Comparison of ENCODE assay signal across 17 mouse cellular contexts in genomic region chr11:105338596-105339390, GRCm38 (mm10). TPM values are rescaled to one million over a fixed set of nuclear protein-coding genes. Genes with fewer than 3 reads are reported as not detected.
A peak's percentile ranks its signal among the peaks of the same experiment; 100 is the strongest.
DNase-seq lines count a peak whose midpoint lies in the region; ATAC-seq and TF ChIP-seq lines count a peak whose summit lies in the region.
"Had no signal": no experiment of that assay in that cellular context is flagged by ENCODE, and none has a peak within 500 bp of the region (broad histone marks: within the 10 kb centered on the region; RNA-seq: fewer than 3 reads in every experiment).

No protein-coding gene starts in this region.

- H3K4me2 ChIP-seq in hindbrain, embryonic 14.5 days (replicated peaks), result no peak overlapping the region
- no peak overlapping the region for H3K4me2 ChIP-seq in hindbrain, embryonic 11.5 days (replicated peaks; ENCODE audit: low read depth, low read length)
- no peak overlapping the region for H3K4me2 ChIP-seq in midbrain, embryonic 13.5 days (replicated peaks)
- H3K4me2 ChIP-seq in midbrain, embryonic 16.5 days (ENCODE audit: low read length), result no peak overlapping the region
- H3K4me2 ChIP-seq in myocyte (ENCODE audit: low read depth), result no peak overlapping the region
- H3K4me2 ChIP-seq: embryonic facial prominence, embryonic 12.5 days; forebrain, embryonic 15.5 days; heart, embryonic 11.5 days; heart, embryonic 15.5 days had no signal

- no peaks in the 10 kb centered on the region for H3K27me3 ChIP-seq in hindbrain, embryonic 14.5 days (ENCODE audit: control insufficient read depth, insufficient read depth, low read length)
- no peaks in the 10 kb centered on the region for H3K27me3 ChIP-seq in hindbrain, embryonic 11.5 days (ENCODE audit: control insufficient read depth, insufficient read depth, low read length)
- H3K27me3 ChIP-seq in midbrain, embryonic 13.5 days, result no peaks in the 10 kb centered on the region
- H3K27me3 ChIP-seq in midbrain, embryonic 16.5 days (ENCODE audit: control insufficient read depth, insufficient read depth, low read depth, low read length), result no peaks in the 10 kb centered on the region
- H3K27me3 ChIP-seq in myocyte (ENCODE audit: control insufficient read depth, insufficient read depth, insufficient read length), result no peaks in the 10 kb centered on the region
- H3K27me3 ChIP-seq: embryonic facial prominence, embryonic 12.5 days; forebrain, embryonic 15.5 days; heart, embryonic 15.5 days had no signal

- no peak overlapping the region for H3K9ac ChIP-seq in hindbrain, embryonic 14.5 days
- no peak overlapping the region for H3K9ac ChIP-seq in hindbrain, embryonic 11.5 days (ENCODE audit: low read depth, low read length)
- H3K9ac ChIP-seq in midbrain, embryonic 13.5 days (replicated peaks), result peak overlapping the region; percentile 10; the same call in 1 of the 2 replicates
- H3K9ac ChIP-seq in midbrain, embryonic 16.5 days (ENCODE audit: low read depth, low read length), result no peak overlapping the region
- H3K9ac ChIP-seq: embryonic facial prominence, embryonic 12.5 days; forebrain, embryonic 15.5 days; heart, embryonic 15.5 days had no signal

- no peaks in the 10 kb centered on the region for H3K9me3 ChIP-seq in hindbrain, embryonic 14.5 days (ENCODE audit: control insufficient read depth, low read length)
- H3K9me3 ChIP-seq in hindbrain, embryonic 11.5 days (ENCODE audit: control insufficient read depth, low read length), result no peaks in the 10 kb centered on the region
- no peaks in the 10 kb centered on the region for H3K9me3 ChIP-seq in midbrain, embryonic 13.5 days
- no peaks in the 10 kb centered on the region for H3K9me3 ChIP-seq in midbrain, embryonic 16.5 days (replicated peaks; ENCODE audit: control insufficient read depth, low read length, poor library complexity, severe bottlenecking)
- H3K9me3 ChIP-seq: embryonic facial prominence, embryonic 12.5 days; forebrain, embryonic 15.5 days; heart, embryonic 15.5 days; hindbrain, embryonic 10.5 days had no signal

- WGBS in hindbrain, embryonic 14.5 days, result 74% methylated on average over 12 of the region's 12 CpGs
- WGBS in hindbrain, embryonic 11.5 days, result 75% methylated on average over 12 of the region's 12 CpGs
- WGBS in midbrain, embryonic 13.5 days, result 83% methylated on average over 12 of the region's 12 CpGs
- 75% methylated on average over 12 of the region's 12 CpGs for WGBS in midbrain, embryonic 16.5 days

- H3K27ac ChIP-seq in hindbrain, embryonic 14.5 days, result no peak overlapping the region
- no peak overlapping the region for H3K27ac ChIP-seq in hindbrain, embryonic 11.5 days (ENCODE audit: low read depth, low read length)
- no peak overlapping the region for H3K27ac ChIP-seq in midbrain, embryonic 13.5 days
- H3K27ac ChIP-seq in midbrain, embryonic 16.5 days (ENCODE audit: low read length), result no peak overlapping the region
- H3K27ac ChIP-seq: embryonic facial prominence, embryonic 12.5 days; forebrain, embryonic 15.5 days; heart, adult 2 months; heart, embryonic 15.5 days; hindbrain, embryonic 10.5 days had no signal

- H3K4me1 ChIP-seq in hindbrain, embryonic 14.5 days (replicated peaks; ENCODE audit: control insufficient read depth, insufficient read depth, low read length), result peaks cover 4% of the 10 kb centered on the region; the same call in 1 of the 2 replicates
- no peaks in the 10 kb centered on the region for H3K4me1 ChIP-seq in hindbrain, embryonic 11.5 days (replicated peaks; ENCODE audit: control insufficient read depth, insufficient read depth, low read length)
- H3K4me1 ChIP-seq in midbrain, embryonic 13.5 days (replicated peaks), result no peaks in the 10 kb centered on the region
- no peaks in the 10 kb centered on the region for H3K4me1 ChIP-seq in midbrain, embryonic 16.5 days (ENCODE audit: control insufficient read depth, insufficient read depth, low read length)
- H3K4me1 ChIP-seq: embryonic facial prominence, embryonic 12.5 days had no signal

- H3ac ChIP-seq in myocyte (ENCODE audit: control insufficient read depth, insufficient read length), result no peak overlapping the region

- TF ChIP-seq POLR2A in myocyte (IDR thresholded peaks at IDR 0.05; ENCODE audit: insufficient read length, low read depth), result no peak

- no peaks in the 10 kb centered on the region for H3K36me3 ChIP-seq in hindbrain, embryonic 14.5 days (replicated peaks; ENCODE audit: control insufficient read depth, insufficient read depth)
- no peaks in the 10 kb centered on the region for H3K36me3 ChIP-seq in hindbrain, embryonic 11.5 days (ENCODE audit: control insufficient read depth, insufficient read depth, low read length)
- H3K36me3 ChIP-seq in midbrain, embryonic 13.5 days, result no peaks in the 10 kb centered on the region; the same call in 1 of the 2 replicates
- H3K36me3 ChIP-seq in midbrain, embryonic 16.5 days (ENCODE audit: control insufficient read depth, insufficient read depth, low read length), result no peaks in the 10 kb centered on the region
- H3K36me3 ChIP-seq in myocyte (ENCODE audit: control insufficient read depth, insufficient read depth), result peaks cover 6% of the 10 kb centered on the region
- H3K36me3 ChIP-seq: forebrain, embryonic 15.5 days had no signal

- no peak for ATAC-seq in hindbrain, embryonic 14.5 days (ENCODE audit: low FRiP score)
- ATAC-seq in hindbrain, embryonic 11.5 days (ENCODE audit: low FRiP score), result no peak
- ATAC-seq in midbrain, embryonic 13.5 days, result no peak
- ATAC-seq in midbrain, embryonic 16.5 days, result no peak
- ATAC-seq: forebrain, embryonic 15.5 days; inflammation-experienced regulatory T-cells, adult 6 months had no signal

- no peaks in the 10 kb centered on the region for H3K79me2 ChIP-seq in myocyte (ENCODE audit: control insufficient read depth, insufficient read depth)

- H3K4me3 ChIP-seq in hindbrain, embryonic 14.5 days (replicated peaks; ENCODE audit: low read length), result no peak overlapping the region
- no peak overlapping the region for H3K4me3 ChIP-seq in hindbrain, embryonic 11.5 days (ENCODE audit: low read depth, low read length)
- H3K4me3 ChIP-seq in midbrain, embryonic 13.5 days (replicated peaks), result no peak overlapping the region
- no peak overlapping the region for H3K4me3 ChIP-seq in midbrain, embryonic 16.5 days (ENCODE audit: low read depth, low read length)
- no peak overlapping the region for H3K4me3 ChIP-seq in myocyte
- H3K4me3 ChIP-seq: embryonic facial prominence, embryonic 12.5 days; forebrain, embryonic 15.5 days; heart, adult 2 months; heart, embryonic 15.5 days; hindbrain, embryonic 10.5 days had no signal

- peak; percentile 48 for DNase-seq in hindbrain, embryonic 14.5 days (ENCODE audit: low spot score)
- no peak for DNase-seq in hindbrain, embryonic 11.5 days (ENCODE audit: low spot score)
- DNase-seq in MN1 (ENCODE audit: low spot score), result peak; percentile 21
- DNase-seq: adrenal gland, adult 2 months; adrenal gland, postnatal 25 days; cerebellum, adult 2 months; cerebellum, postnatal 25 days; heart, adult 2 months had no signal

TF ChIP-seq in myocyte, 11 proteins besides CTCF, POLR2A, EP300 and RAD21:
- TF ChIP-seq TCF12 (IDR thresholded peaks at IDR 0.05; ENCODE audit: insufficient read depth, poor library complexity, severe bottlenecking), result no peak
- TF ChIP-seq MYOD1 (IDR thresholded peaks at IDR 0.05; ENCODE audit: control insufficient read depth in 1 of 3, insufficient read length in 2 of 3, low read depth in 2 of 3), result peak in 2 of 3 experiments; percentile 31 to 41
- TF ChIP-seq POLR2AphosphoS2 (IDR thresholded peaks at IDR 0.05; ENCODE audit: insufficient read length, low read depth), result no peak
- peak in 1 of 3 experiments; percentile 45 for TF ChIP-seq MYOG (IDR thresholded peaks at IDR 0.05; ENCODE audit: control insufficient read depth in 1 of 3, insufficient read depth in 1 of 3, insufficient read length in 2 of 3, low read depth in 2 of 3)
- TF ChIP-seq E2F4 (IDR thresholded peaks at IDR 0.05; ENCODE audit: insufficient read depth), result no peak

RNA-seq across cellular contexts. Expression of gene Mrc2, which starts 46.4 kb away (rescaled TPM):
- polyA plus RNA-seq in hindbrain, embryonic 14.5 days (2014; fragmentation: Nextera tagmentation; extraction: Ambion mirVana), result 3.4 and 3.7 TPM in 2 replicates
- 6.6 and 7.2 TPM in 2 replicates for polyA plus RNA-seq in hindbrain, embryonic 11.5 days (2014; fragmentation: Nextera tagmentation; extraction: Ambion mirVana)
- 5.0 and 5.3 TPM in 2 replicates for polyA plus RNA-seq in midbrain, embryonic 13.5 days (2015; fragmentation: Nextera tagmentation; extraction: Ambion mirVana)
- 3.8 and 4.5 TPM in 2 replicates for polyA plus RNA-seq in midbrain, embryonic 16.5 days (2015; fragmentation: Nextera tagmentation; extraction: Ambion mirVana)
- 47.7 TPM for polyA plus RNA-seq in myocyte (2012; fragmentation: generic; extraction: Trizol)
- polyA plus RNA-seq: inflammation-experienced regulatory T-cells, adult 6 months had no signal
